Mouse (Mus musculus) right cerebral cortex, postnatal 10 days (tissue): ENCODE data around the gene Foxa1.

Experiments
- DNase-seq, 2 experiments: peaks; one replicate each; pipeline ENCODE4 v3.0.0; 2021; ENCODE audit warnings: low spot score in 2 of 2

Foxa1 gene

GRCm38 (mm10) chr12:57546415-57547201 lies at the start of gene Foxa1:
Foxa1 (minus strand) TSS chr12:57546916.
- no peak for DNase-seq

GRCm38 (mm10) chr12:57575931-57576628 lies 29.4 kb upstream of the Foxa1 start:
- peak; percentile 33 to 47 for DNase-seq

- DNase-seq, result no peak
Measured at GRCm38 (mm10) chr12:57572415-57572814, 25.7 kb upstream of the Foxa1 start.

GRCm38 (mm10) chr12:57571773-57572172 lies 25.1 kb upstream of the Foxa1 start:
- no peak for DNase-seq

- no peak for DNase-seq
Measured at GRCm38 (mm10) chr12:57563909-57564308, 17.2 kb upstream of the Foxa1 start, which contains the start of gene Ttc6. Ttc6 (plus strand) TSS chr12:57564113.

GRCm38 (mm10) chr12:57554091-57554490 lies 7.4 kb upstream of the Foxa1 start:
- no peak for DNase-seq

- DNase-seq, result no peak
Measured at GRCm38 (mm10) chr12:57552286-57552685, 5.6 kb upstream of the Foxa1 start.

GRCm38 (mm10) chr12:57550881-57551280 lies 4.2 kb upstream of the Foxa1 start:
- no peak for DNase-seq

- DNase-seq, result no peak
Measured at GRCm38 (mm10) chr12:57550181-57550808, 3.6 kb upstream of the Foxa1 start.

GRCm38 (mm10) chr12:57549667-57550160 lies 3.0 kb upstream of the Foxa1 start:
- DNase-seq, result no peak

- DNase-seq, result no peak
Measured at GRCm38 (mm10) chr12:57548981-57549666, 2.4 kb upstream of the Foxa1 start.

- DNase-seq, result no peak
Measured at GRCm38 (mm10) chr12:57548352-57548980, 1.8 kb upstream of the Foxa1 start.

GRCm38 (mm10) chr12:57547890-57548289 lies 1.2 kb upstream of the Foxa1 start:
- DNase-seq, result no peak

GRCm38 (mm10) chr12:57545371-57546241 lies 1.1 kb downstream of the Foxa1 start:
- no peak for DNase-seq

- peak; percentile 36 to 51 for DNase-seq
Measured at GRCm38 (mm10) chr12:57544641-57545370, 1.9 kb downstream of the Foxa1 start.

- DNase-seq, result no peak
Measured at GRCm38 (mm10) chr12:57543627-57543991, 3.1 kb downstream of the Foxa1 start.

- no peak for DNase-seq
Measured at GRCm38 (mm10) chr12:57542746-57543626, 3.7 kb downstream of the Foxa1 start.

GRCm38 (mm10) chr12:57541931-57542745 lies 4.6 kb downstream of the Foxa1 start:
- DNase-seq, result no peak
